Mouse (Mus musculus) neural tube, embryonic 12.5 days (tissue): Measurements from ENCODE around the gene Tpm3. TPM values are rescaled to one million over a fixed set of nuclear protein-coding genes. Genes with fewer than 3 reads are reported as not detected.

Experiments
- microRNA counts: library from miRNA; unstranded; fragments of <30 nt; microRNA quantifications from one replicate; lab custom pipeline; 2017
- microRNA-seq: library from miRNA; unstranded; fragments of <30 nt; microRNA quantifications from one replicate; pipeline ENCODE4, GENCODE M21; 2017
- polyA plus RNA-seq: library from polyadenylated mRNA; unstranded; fragments of >200 nt; fragmentation: Nextera tagmentation; extraction: Ambion mirVana; gene quantifications from 2 replicates; pipeline ENCODE4 v1.2.1, GENCODE M21; 2016

The Tpm3 gene
- polyA plus RNA-seq, 1 experiment from 2014 or later, result 470 TPM

MicroRNAs within 50 kb of the gene (microRNA counts, 519-probe panel; counts per million panel counts)
- microRNA mmu-miR-190b (lab: Ali Mortazavi, UCI), result 342 counts per million, percentile 67 among the panel's probes with 10 or more counts

Small RNAs within 50 kb of the gene (microRNA-seq; reads per million reads assigned to microRNA genes)
- 7.0 reads per million, percentile 19 among the genes with 10 or more reads in this experiment for gene Mir190b

Other genes starting within 250 kb of the Tpm3 start
- 3.3 and 4.2 TPM in 2 replicates for gene She, start 241.3 kb upstream of the Tpm3 start, polyA plus RNA-seq
- 0.68 and 0.80 TPM in 2 replicates for gene Il6ra, start 159.5 kb upstream of the Tpm3 start, polyA plus RNA-seq
- gene Atp8b2, start 109.1 kb upstream of the Tpm3 start, polyA plus RNA-seq, result 18.5 and 19.7 TPM in 2 replicates
- 137 and 139 TPM in 2 replicates for gene Hax1, start 73.9 kb upstream of the Tpm3 start, polyA plus RNA-seq
- gene 4933434E20Rik, start 21.0 kb upstream of the Tpm3 start, polyA plus RNA-seq, result 201 and 218 TPM in 2 replicates
- 184 and 186 TPM in 2 replicates for gene Ubap2l, start 20.0 kb upstream of the Tpm3 start, polyA plus RNA-seq
- 0.40 and 0.46 TPM in 2 replicates for gene Nup210l, start 31.5 kb downstream of the Tpm3 start, polyA plus RNA-seq
- 952 and 1,028 TPM in 2 replicates for gene Rps27, start 141.0 kb downstream of the Tpm3 start, polyA plus RNA-seq
- gene Rab13, start 141.0 kb downstream of the Tpm3 start, polyA plus RNA-seq, result 22.3 and 23.4 TPM in 2 replicates
- 86.3 and 86.7 TPM in 2 replicates for gene Jtb, start 158.9 kb downstream of the Tpm3 start, polyA plus RNA-seq
- 3.8 and 4.2 TPM in 2 replicates for gene Creb3l4, start 170.9 kb downstream of the Tpm3 start, polyA plus RNA-seq
- 33.8 and 44.2 TPM in 2 replicates for gene Slc39a1, start 175.5 kb downstream of the Tpm3 start, polyA plus RNA-seq
- gene Crtc2, start 181.5 kb downstream of the Tpm3 start, polyA plus RNA-seq, result 22.4 and 25.3 TPM in 2 replicates
- gene Dennd4b, start 192.5 kb downstream of the Tpm3 start, polyA plus RNA-seq, result 6.6 and 6.8 TPM in 2 replicates
- 12.8 and 15.9 TPM in 2 replicates for gene Gatad2b, start 220.5 kb downstream of the Tpm3 start, polyA plus RNA-seq